18 mouse cellular contexts compared by ENCODE assay signal in the genomic region with DNA sequence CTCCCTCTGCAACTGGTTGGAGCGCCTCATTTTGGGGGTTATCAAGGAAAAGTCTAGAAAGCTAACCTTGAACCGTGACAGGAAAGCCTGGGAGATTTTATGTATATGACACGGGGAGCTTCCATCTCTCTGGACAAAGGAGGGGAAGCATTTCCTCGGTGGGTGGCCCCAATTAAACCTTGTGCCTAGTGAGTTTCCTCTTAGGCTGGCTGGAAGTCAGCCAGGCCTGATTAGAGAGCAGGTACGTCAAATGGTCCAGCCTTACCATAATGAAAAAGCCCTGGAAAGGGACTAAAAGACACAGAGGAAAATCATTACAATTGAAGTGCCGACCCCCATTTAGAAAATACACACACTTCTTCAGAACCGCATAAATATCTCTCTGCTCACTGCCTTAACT. TPM values are rescaled to one million over a fixed set of nuclear protein-coding genes. Genes with fewer than 3 reads are reported as not detected.
"Had no signal": no experiment of that assay in that cellular context is flagged by ENCODE, and none has a peak within 500 bp of the region (broad histone marks: within the 10 kb centered on the region; RNA-seq: fewer than 3 reads in every experiment).

No protein-coding gene starts in this region.

- DNase-seq: lung, adult 18-20 months; lung, embryonic 14.5 days; lung, postnatal 10 days; lung, postnatal 4 days; midbrain, embryonic 14.5 days; right cerebral cortex, adult 18-20 months; right cerebral cortex, postnatal 25 days; right cerebral cortex, postnatal 4 days; spleen, adult 18-20 months; thymus, adult 2 months; thymus, postnatal 25 days; thymus, postnatal 4 days had no signal

- H3K4me2 ChIP-seq: lung, embryonic 14.5 days; midbrain, embryonic 12.5 days; neural tube, embryonic 13.5 days; neural tube, embryonic 15.5 days had no signal

- H3K9ac ChIP-seq: lung, embryonic 14.5 days; midbrain, embryonic 12.5 days; neural tube, embryonic 13.5 days; neural tube, embryonic 15.5 days had no signal

- H3K4me3 ChIP-seq: midbrain, embryonic 12.5 days; myocyte; neural tube, embryonic 13.5 days; neural tube, embryonic 15.5 days had no signal

- ATAC-seq: midbrain, embryonic 16.5 days had no signal

- H3K4me1 ChIP-seq: midbrain, embryonic 12.5 days; neural tube, embryonic 13.5 days; neural tube, embryonic 15.5 days had no signal

- H3K27ac ChIP-seq: midbrain, embryonic 12.5 days; neural tube, embryonic 13.5 days; neural tube, embryonic 15.5 days had no signal

- H3K36me3 ChIP-seq: midbrain, embryonic 12.5 days; neural tube, embryonic 13.5 days; neural tube, embryonic 15.5 days had no signal

- H3K27me3 ChIP-seq: midbrain, embryonic 12.5 days; neural tube, embryonic 13.5 days; neural tube, embryonic 15.5 days had no signal

- H3K9me3 ChIP-seq: midbrain, embryonic 12.5 days; neural tube, embryonic 13.5 days; neural tube, embryonic 15.5 days had no signal

RNA-seq across cellular contexts. Expression of a gene that starts 10.3 kb away (rescaled TPM):
- total RNA-seq: megakaryocyte-erythroid progenitor cell, adult 5-6 weeks had no signal
- polyA plus RNA-seq: myocyte had no signal
